Mouse (Mus musculus) cerebellum, postnatal 36 days (tissue): ENCODE results near the gene Popdc2.
"Not testable (repeated sequence)": the region's sequence is repeated elsewhere in the genome, so short reads cannot be mapped to it uniquely, and the experiment has no call there.

Experiments
- DNase-seq, 2 experiments: peaks; one replicate each; pipeline ENCODE4 v3.0.0; 2021 to 2022; ENCODE audit warnings: mixed read lengths in 2 of 2

Gene Popdc2

GRCm38 (mm10) chr16:38361933-38362332 is at the start of gene Popdc2:
TSS of gene Popdc2 (plus strand) at chr16:38362209.
- DNase-seq: no peak

GRCm38 (mm10) chr16:38318492-38318891 is 43.5 kb upstream of the Popdc2 start:
- DNase-seq: no peak

GRCm38 (mm10) chr16:38319087-38319486 is 42.9 kb upstream of the Popdc2 start:
- DNase-seq: no peak

- DNase-seq: peak; percentile 62 to 69
These were observed 40.5 kb upstream of the Popdc2 start for GRCm38 (mm10) chr16:38321452-38321935.

- no peak for DNase-seq
These were observed 37.7 kb upstream of the Popdc2 start for GRCm38 (mm10) chr16:38324311-38324710.

- no peak for DNase-seq
These were observed 35.1 kb upstream of the Popdc2 start for GRCm38 (mm10) chr16:38326778-38327397.

GRCm38 (mm10) chr16:38329340-38329739 is 32.7 kb upstream of the Popdc2 start:
- no peak for DNase-seq

- no peak for DNase-seq
These were observed 27.6 kb upstream of the Popdc2 start for GRCm38 (mm10) chr16:38334431-38334830.

GRCm38 (mm10) chr16:38338077-38338476 is 23.9 kb upstream of the Popdc2 start:
- DNase-seq: not testable (repeated sequence)

- DNase-seq: peak; percentile 57 to 63
These were observed 20.3 kb upstream of the Popdc2 start, which contains the start of gene Maats1 for GRCm38 (mm10) chr16:38341396-38342324. TSS of gene Maats1 (minus strand) at chr16:38342143.

- no peak for DNase-seq
These were observed 16.9 kb upstream of the Popdc2 start for GRCm38 (mm10) chr16:38344941-38345725.

GRCm38 (mm10) chr16:38346529-38347325 is 15.3 kb upstream of the Popdc2 start, which contains the start of the genes Cox17 and Gm21987:
TSS of gene Cox17 (plus strand) at chr16:38346991.
TSS of gene Gm21987 (plus strand) at chr16:38347040.
- peak; percentile 93 to 95 for DNase-seq

GRCm38 (mm10) chr16:38347588-38347987 is 14.4 kb upstream of the Popdc2 start:
- DNase-seq: no peak

GRCm38 (mm10) chr16:38348217-38348761 is 13.7 kb upstream of the Popdc2 start:
- no peak for DNase-seq

GRCm38 (mm10) chr16:38349881-38350280 is 12.1 kb upstream of the Popdc2 start:
- DNase-seq: no peak

GRCm38 (mm10) chr16:38350361-38350855 is 11.6 kb upstream of the Popdc2 start:
- DNase-seq: no peak

- no peak for DNase-seq
These were observed 11.1 kb upstream of the Popdc2 start for GRCm38 (mm10) chr16:38350939-38351338.

GRCm38 (mm10) chr16:38352031-38352430 is 10.0 kb upstream of the Popdc2 start:
- DNase-seq: peak in 1 of 2 experiments; percentile 22

GRCm38 (mm10) chr16:38352851-38353250 is 9.2 kb upstream of the Popdc2 start:
- no peak for DNase-seq

GRCm38 (mm10) chr16:38353642-38354041 is 8.4 kb upstream of the Popdc2 start:
- no peak for DNase-seq

GRCm38 (mm10) chr16:38354185-38354913 is 7.7 kb upstream of the Popdc2 start:
- no peak for DNase-seq
